Mouse (Mus musculus) MEL (cell line): ENCODE measurements around the gene Tmem200c. TPM values are rescaled to one million over a fixed set of nuclear protein-coding genes. Genes with fewer than 3 reads are reported as not detected.

Source experiments
- DNase-seq: peaks from one replicate; pipeline ENCODE4 v3.0.0; 2011; ENCODE audit warnings: low read depth, low spot score
- H3K27ac ChIP-seq: 2 replicates; pipeline ENCODE4 v1.5.1; 2012; ENCODE audit warnings: low read depth, mild to moderate bottlenecking, control low read depth, low read length, moderate library complexity; ENCODE audit not compliant: control insufficient read depth
- H3K27me3 ChIP-seq, 2 experiments: fragments of 150-350 bp in 1 of 2; sonication (generic) in 1 of 2; 2 replicates each; pipeline ENCODE4 v1.6.1; 2012; ENCODE audit warnings: low read length in 2 of 2, mild to moderate bottlenecking in 2 of 2, improper control_type of control experiment in 1 of 2, moderate library complexity in 1 of 2; ENCODE audit not compliant: insufficient read depth in 2 of 2, control insufficient read depth in 1 of 2
- H3K36me3 ChIP-seq, 2 experiments: 2 replicates each; pipeline ENCODE4 v1.6.1; 2012 to 2014; ENCODE audit warnings: low read length in 2 of 2, improper control_type of control experiment in 1 of 2, inconsistent platforms in 1 of 2, mild to moderate bottlenecking in 1 of 2; ENCODE audit not compliant: insufficient read depth in 2 of 2, control insufficient read depth in 1 of 2
- H3K4me1 ChIP-seq, 2 experiments: fragments of 150-350 bp in 1 of 2; sonication (generic) in 1 of 2; 2 replicates each; pipeline ENCODE4 v1.6.1; 2012; ENCODE audit warnings: low read length in 2 of 2, improper control_type of control experiment in 1 of 2, mild to moderate bottlenecking in 1 of 2; ENCODE audit not compliant: insufficient read depth in 2 of 2, control insufficient read depth in 1 of 2
- H3K4me3 ChIP-seq, 2 experiments: fragments of 150-350 bp in 1 of 2; sonication (generic) in 1 of 2; 2 replicates each; pipeline ENCODE4 v1.5.1; 2012; ENCODE audit warnings: low read depth in 2 of 2, low read length in 2 of 2, mild to moderate bottlenecking in 2 of 2, moderate library complexity in 2 of 2, control low read depth in 1 of 2, improper control_type of control experiment in 1 of 2; ENCODE audit not compliant: control insufficient read depth in 1 of 2, insufficient read depth in 1 of 2
- H3K79me2 ChIP-seq: 2 replicates; pipeline ENCODE4 v1.6.1; 2012; ENCODE audit warnings: mild to moderate bottlenecking, low read length, moderate library complexity; ENCODE audit not compliant: control insufficient read depth, poor library complexity, insufficient read depth
- H3K9ac ChIP-seq: 2 replicates; pipeline ENCODE4 v1.6.1; 2012; ENCODE audit warnings: low read depth, mild to moderate bottlenecking, control low read depth, low read length, moderate library complexity; ENCODE audit not compliant: control insufficient read depth, poor library complexity, severe bottlenecking
- H3K9me3 ChIP-seq: fragments of 150-350 bp; sonication (generic); replicated peaks from 2 replicates; pipeline ENCODE4 v1.6.1; 2012; ENCODE audit warnings: mild to moderate bottlenecking, low read length, improper control_type of control experiment, moderate library complexity; ENCODE audit not compliant: insufficient read depth
- BHLHE40 ChIP-seq: IDR thresholded peaks from 2 replicates; pipeline ENCODE4 v1.6.1; 2012; ENCODE audit warnings: low read depth, mild to moderate bottlenecking, inconsistent platforms, low read length, improper control_type of control experiment, borderline replicate concordance
- CHD1 ChIP-seq: IDR thresholded peaks from 2 replicates; pipeline ENCODE4 v1.6.1; 2012; ENCODE audit warnings: low read depth, mild to moderate bottlenecking, inconsistent platforms, low read length, improper control_type of control experiment
- CHD2 ChIP-seq: IDR thresholded peaks from 2 replicates; pipeline ENCODE4 v1.6.1; 2011; ENCODE audit warnings: low read length, improper control_type of control experiment
- CTCF ChIP-seq, 3 experiments: IDR thresholded peaks in 2 of 3; conservative IDR thresholded peaks in 1 of 3; 2 replicates each; pipeline ENCODE4 v1.5.1; 2011 to 2012; ENCODE audit warnings: low read length in 3 of 3, low read depth in 2 of 3, mild to moderate bottlenecking in 2 of 3, improper control_type of control experiment in 1 of 3, inconsistent platforms in 1 of 3, mixed read lengths in 1 of 3, moderate library complexity in 1 of 3; ENCODE audit not compliant: control insufficient read depth in 1 of 3, insufficient read depth in 1 of 3, poor library complexity in 1 of 3, severe bottlenecking in 1 of 3
- ELF1 ChIP-seq: IDR thresholded peaks from 2 replicates; pipeline ENCODE4 v1.6.1; 2014; ENCODE audit warnings: low read depth, mild to moderate bottlenecking, inconsistent platforms, low read length, improper control_type of control experiment, moderate library complexity
- GABPA ChIP-seq: IDR thresholded peaks from 2 replicates; pipeline ENCODE4 v1.6.1; 2012; ENCODE audit warnings: low read depth, mild to moderate bottlenecking, inconsistent platforms, low read length, improper control_type of control experiment, moderate library complexity
- JUND ChIP-seq: IDR thresholded peaks from 2 replicates; pipeline ENCODE4 v1.6.1; 2011; ENCODE audit warnings: low read depth, mild to moderate bottlenecking, improper control_type of control experiment, low read length
- KAT2A ChIP-seq: conservative IDR thresholded peaks from 2 replicates; pipeline ENCODE4 v1.6.1; 2012; ENCODE audit warnings: low read depth, low read length, improper control_type of control experiment, inconsistent platforms
- MAFK ChIP-seq: IDR thresholded peaks from 2 replicates; pipeline ENCODE4 v1.6.1; 2011; ENCODE audit warnings: low read depth, mild to moderate bottlenecking, low read length, improper control_type of control experiment, borderline replicate concordance
- MAX ChIP-seq: IDR thresholded peaks from 2 replicates; pipeline ENCODE4 v1.6.1; 2011; ENCODE audit warnings: low read length, improper control_type of control experiment
- MAZ ChIP-seq: IDR thresholded peaks from 2 replicates; pipeline ENCODE4 v1.6.1; 2012; ENCODE audit warnings: low read depth, mild to moderate bottlenecking, inconsistent platforms, low read length, improper control_type of control experiment
- MEF2A ChIP-seq: IDR thresholded peaks from 2 replicates; pipeline ENCODE4 v1.6.1; 2014; ENCODE audit warnings: low read depth, mild to moderate bottlenecking, inconsistent platforms, low read length, improper control_type of control experiment; ENCODE audit not compliant: poor library complexity, insufficient replicate concordance, severe bottlenecking; ENCODE audit errors: extremely low read depth
- MXI1 ChIP-seq: IDR thresholded peaks from 2 replicates; pipeline ENCODE4 v1.6.1; 2011; ENCODE audit warnings: mild to moderate bottlenecking, low read depth, low read length, improper control_type of control experiment
- MYB ChIP-seq: IDR thresholded peaks from 2 replicates; pipeline ENCODE4 v1.6.1; 2011; ENCODE audit warnings: mild to moderate bottlenecking, low read depth, low read length, improper control_type of control experiment
- NRF1 ChIP-seq: IDR thresholded peaks from 2 replicates; pipeline ENCODE4 v1.6.1; 2014; ENCODE audit warnings: low read depth, mild to moderate bottlenecking, inconsistent platforms, low read length, improper control_type of control experiment, moderate library complexity; ENCODE audit not compliant: poor library complexity, insufficient read depth, severe bottlenecking
- POLR2AphosphoS2 ChIP-seq: IDR thresholded peaks from 2 replicates; pipeline ENCODE4 v1.6.1; 2011; ENCODE audit warnings: low read length, improper control_type of control experiment
- POLR2AphosphoS5 ChIP-seq: IDR thresholded peaks from 2 replicates; pipeline ENCODE4 v1.6.1; 2012; ENCODE audit warnings: low read depth, borderline replicate concordance, mild to moderate bottlenecking, inconsistent platforms, low read length, moderate library complexity, mixed read lengths
- TAL1 ChIP-seq: IDR thresholded peaks from 2 replicates; pipeline ENCODE4 v1.6.1; 2012; ENCODE audit warnings: mild to moderate bottlenecking, inconsistent platforms, low read length, moderate library complexity, mixed read lengths
- TCF12 ChIP-seq: IDR thresholded peaks from 2 replicates; pipeline ENCODE4 v1.6.1; 2014; ENCODE audit warnings: low read depth, mild to moderate bottlenecking, inconsistent platforms, low read length, improper control_type of control experiment, moderate library complexity
- UBTF ChIP-seq: IDR thresholded peaks from 2 replicates; pipeline ENCODE4 v1.6.1; 2012; ENCODE audit warnings: low read depth, mild to moderate bottlenecking, inconsistent platforms, low read length, improper control_type of control experiment, moderate library complexity, borderline replicate concordance; ENCODE audit not compliant: insufficient read depth
- USF1 ChIP-seq: IDR thresholded peaks from 2 replicates; pipeline ENCODE4 v1.6.1; 2014; ENCODE audit warnings: low read depth, mild to moderate bottlenecking, inconsistent platforms, low read length, improper control_type of control experiment, moderate library complexity
- ZC3H11A ChIP-seq: IDR thresholded peaks from 2 replicates; pipeline ENCODE4 v1.6.1; 2012; ENCODE audit warnings: low read depth, mild to moderate bottlenecking, inconsistent platforms, low read length, improper control_type of control experiment
- ZKSCAN1 ChIP-seq: IDR thresholded peaks from 2 replicates; pipeline ENCODE4 v1.6.1; 2012; ENCODE audit warnings: low read depth, mild to moderate bottlenecking, inconsistent platforms, low read length, improper control_type of control experiment, moderate library complexity
- ZMIZ1 ChIP-seq: IDR thresholded peaks from 2 replicates; pipeline ENCODE4 v1.6.1; 2012; ENCODE audit warnings: low read depth, mild to moderate bottlenecking, inconsistent platforms, low read length, improper control_type of control experiment, moderate library complexity
- polyA plus RNA-seq, 2 experiments: library from polyadenylated mRNA; stranded (reverse) in 1 of 2; unstranded in 1 of 2; fragments of >175 nt in 1 of 2; fragments of >200 nt in 1 of 2; gene quantifications; 2 replicates each; pipeline versions ENCODE4 v1.2.1 to v1.2.4; 2012; ENCODE audit warnings: low replicate concordance in 2 of 2, low read depth in 1 of 2; ENCODE audit not compliant: insufficient read length in 2 of 2, insufficient read depth in 1 of 2, missing spikeins in 1 of 2
- total RNA-seq: library from RNA; depleted of rRNA; stranded (reverse); fragments of 300-350 nt; gene quantifications from 2 replicates; pipeline ENCODE4 v1.2.3, GENCODE M21; 2012

Gene Tmem200c
- total and polyA plus RNA-seq, 3 experiments: not detected

DNA sequence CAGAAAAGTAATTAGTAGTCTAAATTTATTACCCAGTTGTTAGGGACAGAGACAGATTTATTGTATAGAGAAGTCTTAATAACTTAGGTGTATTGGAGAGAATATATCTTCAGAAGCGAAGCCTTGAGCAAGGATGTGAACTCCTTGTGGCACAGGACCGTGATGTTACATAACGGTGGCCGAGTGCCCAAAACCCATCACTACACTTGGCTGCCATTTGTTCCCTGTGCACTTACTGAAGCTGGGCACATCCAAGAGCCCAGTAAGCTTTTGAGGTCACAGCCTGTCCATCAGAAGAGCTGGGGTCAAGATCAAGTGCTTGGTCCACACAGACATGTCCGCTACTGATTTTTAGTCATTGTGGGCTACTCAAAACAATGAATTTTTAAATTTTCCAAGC lies 19.5 kb downstream of the Tmem200c start:
- DNase-seq: no peak
- no peak overlapping the region for H3K9ac ChIP-seq
- H3K9me3 ChIP-seq: no peaks in the 10 kb centered on the region
- no peak overlapping the region for H3K4me3 ChIP-seq
- H3K36me3 ChIP-seq: no peaks in the 10 kb centered on the region
- H3K27ac ChIP-seq: no peak overlapping the region
- TF ChIP-seq USF1: no peak
- TF ChIP-seq ELF1: no peak
- no peak for TF ChIP-seq MAFK
- no peak for TF ChIP-seq MXI1
- no peak for TF ChIP-seq POLR2AphosphoS2
- no peak for TF ChIP-seq CTCF (IDR thresholded peaks at IDR 0.05 in 2 of 3, conservative IDR thresholded peaks at IDR 0.05 in 1 of 3; ENCODE audit: control insufficient read depth in 1 of 3, insufficient read depth in 1 of 3, low read depth in 2 of 3, low read length in 3 of 3, poor library complexity in 1 of 3, severe bottlenecking in 1 of 3)
- TF ChIP-seq ZKSCAN1: no peak
- TF ChIP-seq TAL1: no peak
- no peak for TF ChIP-seq ZMIZ1
- no peak for TF ChIP-seq NRF1
- TF ChIP-seq CHD2: no peak
- TF ChIP-seq UBTF: no peak
- TF ChIP-seq JUND: no peak
- no peak for TF ChIP-seq MAX
- no peaks in the 10 kb centered on the region for H3K79me2 ChIP-seq
- no peaks in the 10 kb centered on the region for H3K4me1 ChIP-seq
- H3K27me3 ChIP-seq: no peaks in the 10 kb centered on the region

DNA sequence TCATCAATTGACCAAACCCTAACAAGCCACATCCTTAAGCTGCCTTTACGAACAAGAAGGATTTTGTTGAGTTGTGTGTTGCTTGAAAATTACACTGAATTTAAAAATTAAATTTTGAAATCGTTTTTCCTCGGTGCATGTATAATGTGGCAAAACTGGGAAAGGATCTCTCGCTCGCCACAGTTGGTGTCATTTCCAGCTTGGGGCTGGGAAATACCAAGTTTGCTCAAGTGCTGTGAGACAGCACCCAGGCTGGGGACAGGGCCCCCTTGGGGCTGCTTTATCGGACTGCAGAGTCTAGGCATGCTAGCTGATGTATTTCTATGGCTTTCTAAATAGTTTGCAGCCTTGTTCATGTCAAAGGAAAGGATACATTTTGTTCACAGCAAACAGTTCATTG lies 22.3 kb downstream of the Tmem200c start:
- no peaks in the 10 kb centered on the region for H3K27me3 ChIP-seq
- no peak for TF ChIP-seq MXI1
- TF ChIP-seq BHLHE40: no peak
- no peak for TF ChIP-seq MAFK
- no peak for TF ChIP-seq MEF2A
- TF ChIP-seq CHD1: no peak
- no peak for TF ChIP-seq UBTF
- TF ChIP-seq MYB: no peak
- no peak for TF ChIP-seq CHD2
- no peak for TF ChIP-seq ELF1
- TF ChIP-seq GABPA: no peak
- TF ChIP-seq ZC3H11A: no peak
- TF ChIP-seq POLR2AphosphoS5: no peak
- no peak for TF ChIP-seq TCF12
- TF ChIP-seq ZMIZ1: no peak
- TF ChIP-seq MAZ: no peak
- no peak for TF ChIP-seq KAT2A
- TF ChIP-seq, all 39 proteins: peak for 0

More for the DNA sequence above, 22.3 kb downstream of the Tmem200c start:
- Histone ChIP-seq H3K4me3 (no peak overlapping the region), H3K27ac (no peak overlapping the region), H3K36me3 (no peaks in the 10 kb centered on the region), H3K9ac (no peak overlapping the region), H3K4me1 (no peaks in the 10 kb centered on the region), H3K9me3 (no peaks in the 10 kb centered on the region), H3K79me2 (no peaks in the 10 kb centered on the region)
- no peak for DNase-seq
